Mouse (Mus musculus): ENCODE measurements around the gene Zfp90.

DNA sequence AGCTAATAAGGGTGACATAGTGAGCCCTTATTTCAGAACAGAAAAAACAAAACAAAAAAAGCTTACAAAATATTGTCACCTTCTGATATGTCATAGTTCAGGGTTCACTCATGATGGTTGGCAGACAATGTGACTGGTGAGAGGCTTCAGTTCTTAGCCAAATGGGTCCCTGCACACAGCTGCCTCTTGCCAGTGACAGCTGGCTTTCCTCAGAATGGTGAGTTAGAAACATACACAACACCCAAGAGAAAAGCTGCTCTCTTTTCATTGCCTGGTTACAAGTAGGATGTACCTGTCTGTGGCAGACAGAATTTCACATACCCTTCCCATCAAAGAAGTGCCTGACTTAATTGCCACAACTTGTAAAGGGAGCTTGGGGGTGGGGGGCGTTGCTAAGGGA, 18.5 kb downstream of the Zfp90 start:
- TF ChIP-seq CTCF (IDR thresholded peaks at IDR 0.05) (no peak), POLR2A (IDR thresholded peaks at IDR 0.05; ENCODE audit: insufficient read depth, low read depth, low read length) (no peak), EP300 (IDR thresholded peaks at IDR 0.05; ENCODE audit: insufficient read depth, low read depth, low read length) (no peak)

Measured in heart, adult 2 months (tissue).